Mouse (Mus musculus) liver, embryonic 15.5 days (tissue): ENCODE data around the gene Mef2b. TPM values are rescaled to one million over a fixed set of nuclear protein-coding genes. Genes with fewer than 3 reads are reported as not detected.

Experiments used
- ATAC-seq: fragments of 200-750 bp; cut with Nextera tagmentation; 2 replicates; pipeline ENCODE4 v1.8.0; 2017; ENCODE audit warnings: moderate number of reproducible peaks, mild to moderate bottlenecking, moderate library complexity; ENCODE audit not compliant: insufficient read depth
- H3K27ac ChIP-seq: fragments of 300-500 bp; sonication (generic); replicated peaks from 2 replicates; pipeline ENCODE4 v1.5.1; 2015; ENCODE audit warnings: mild to moderate bottlenecking, inconsistent platforms
- H3K27me3 ChIP-seq: fragments of 300-500 bp; sonication (generic); 2 replicates; pipeline ENCODE4 v1.6.1; 2015; ENCODE audit warnings: mild to moderate bottlenecking, inconsistent platforms
- H3K36me3 ChIP-seq: fragments of 300-500 bp; sonication (generic); replicated peaks from 2 replicates; pipeline ENCODE4 v1.6.1; 2015; ENCODE audit warnings: moderate library complexity, mild to moderate bottlenecking, inconsistent platforms
- H3K4me1 ChIP-seq: fragments of 300-500 bp; sonication (generic); replicated peaks from 2 replicates; pipeline ENCODE4 v1.6.1; 2015; ENCODE audit warnings: inconsistent platforms
- H3K4me2 ChIP-seq: fragments of 300-500 bp; sonication (generic); 2 replicates; pipeline ENCODE4 v1.6.1; 2015; ENCODE audit warnings: moderate library complexity, mild to moderate bottlenecking, inconsistent platforms
- H3K4me3 ChIP-seq: fragments of 300-500 bp; sonication (generic); replicated peaks from 2 replicates; pipeline ENCODE4 v1.5.1; 2015; ENCODE audit warnings: mild to moderate bottlenecking, inconsistent platforms
- H3K9ac ChIP-seq: fragments of 300-500 bp; sonication (generic); 2 replicates; pipeline ENCODE4 v1.6.1; 2015; ENCODE audit warnings: moderate library complexity, mild to moderate bottlenecking, inconsistent platforms
- H3K9me3 ChIP-seq: fragments of 300-500 bp; sonication (generic); replicated peaks from 2 replicates; pipeline ENCODE4 v1.6.1; 2016; ENCODE audit warnings: inconsistent platforms
- WGBS: fragments of 180-500 bp; shearing (Covaris S2); methylation state at CpG from one replicate; pipeline ENCODE4 v1.1.7; 2015; ENCODE audit warnings: mixed read lengths; ENCODE audit not compliant: insufficient replicate concordance; 5-methylcytosine and 5-hydroxymethylcytosine counted together
- polyA plus RNA-seq: library from polyadenylated mRNA; unstranded; fragments of >200 nt; fragmentation: Nextera tagmentation; extraction: Ambion mirVana; gene quantifications from 2 replicates; pipeline ENCODE4 v1.2.1, GENCODE M21; 2015

Mef2b gene
- polyA plus RNA-seq, 1 experiment from 2014 or later: not detected

GRCm38 (mm10) chr8:70117611-70118010 is 21.9 kb upstream of the Mef2b start:
- H3K27me3 ChIP-seq: peaks cover 99% of the 10 kb centered on the region
- H3K4me3 ChIP-seq: no peak overlapping the region
- 3% methylated on average over 9 of the region's 9 CpGs for WGBS
- H3K4me1 ChIP-seq: no peaks in the 10 kb centered on the region
- H3K36me3 ChIP-seq: no peaks in the 10 kb centered on the region
- H3K9ac ChIP-seq: no peak overlapping the region
- ATAC-seq: no peak
- no peak overlapping the region for H3K4me2 ChIP-seq
- H3K9me3 ChIP-seq: no peaks in the 10 kb centered on the region
- no peak overlapping the region for H3K27ac ChIP-seq

- Histone ChIP-seq H3K27me3 (peaks cover 97% of the 10 kb centered on the region), H3K4me2 (no peak overlapping the region), H3K9ac (no peak overlapping the region), H3K9me3 (no peaks in the 10 kb centered on the region), H3K27ac (no peak overlapping the region), H3K4me1 (no peaks in the 10 kb centered on the region), H3K36me3 (no peaks in the 10 kb centered on the region), H3K4me3 (no peak overlapping the region)
- WGBS: 9% methylated on average over 17 of the region's 17 CpGs
- no peak for ATAC-seq
Observed at GRCm38 (mm10) chr8:70118726-70119700, 20.5 kb upstream of the Mef2b start.

GRCm38 (mm10) chr8:70120667-70121066 is 18.8 kb upstream of the Mef2b start, which contains the start of gene Ncan:
TSS of gene Ncan (minus strand) at chr8:70120873.
- Histone ChIP-seq H3K27ac (no peak within 1 kb of the TSS), H3K4me1 (no peaks in the 10 kb centered on the region), H3K27me3 (peaks cover 94% of the 10 kb centered on the region), H3K4me2 (no peak within 1 kb of the TSS), H3K4me3 (no peak within 1 kb of the TSS), H3K36me3 (no peaks in the 10 kb centered on the region), H3K9ac (no peak within 1 kb of the TSS), H3K9me3 (no peaks in the 10 kb centered on the region)
- WGBS: 3% methylated on average over 19 of the region's 19 CpGs
- no peak for ATAC-seq

GRCm38 (mm10) chr8:70122863-70123262 is 16.6 kb upstream of the Mef2b start:
- H3K4me3 ChIP-seq: no peak overlapping the region
- WGBS: 47% methylated on average over 2 of the region's 2 CpGs
- H3K9ac ChIP-seq: no peak overlapping the region
- H3K4me2 ChIP-seq: no peak overlapping the region
- no peaks in the 10 kb centered on the region for H3K36me3 ChIP-seq
- no peaks in the 10 kb centered on the region for H3K4me1 ChIP-seq
- no peaks in the 10 kb centered on the region for H3K9me3 ChIP-seq
- ATAC-seq: no peak
- no peak overlapping the region for H3K27ac ChIP-seq
- peaks cover 79% of the 10 kb centered on the region for H3K27me3 ChIP-seq

GRCm38 (mm10) chr8:70124992-70125391 is 14.5 kb upstream of the Mef2b start:
- Histone ChIP-seq H3K27ac (no peak overlapping the region), H3K4me1 (peaks cover 9% of the 10 kb centered on the region), H3K36me3 (no peaks in the 10 kb centered on the region), H3K4me3 (no peak overlapping the region), H3K9ac (no peak overlapping the region), H3K27me3 (peaks cover 57% of the 10 kb centered on the region), H3K9me3 (no peaks in the 10 kb centered on the region), H3K4me2 (no peak overlapping the region)
- ATAC-seq: no peak
- 51% methylated on average over 8 of the region's 8 CpGs for WGBS

- H3K9ac ChIP-seq: no peak overlapping the region
- no peak overlapping the region for H3K27ac ChIP-seq
- no peak overlapping the region for H3K4me2 ChIP-seq
- no peaks in the 10 kb centered on the region for H3K9me3 ChIP-seq
- ATAC-seq: no peak
- peaks cover 26% of the 10 kb centered on the region for H3K27me3 ChIP-seq
- H3K36me3 ChIP-seq: peaks cover 11% of the 10 kb centered on the region
- peaks cover 35% of the 10 kb centered on the region for H3K4me1 ChIP-seq
- no peak overlapping the region for H3K4me3 ChIP-seq
- WGBS: 62% methylated on average over 3 of the region's 3 CpGs
Observed at GRCm38 (mm10) chr8:70128435-70128834, 11.1 kb upstream of the Mef2b start.

- no peak for ATAC-seq
- no peak overlapping the region for H3K27ac ChIP-seq
- 62% methylated on average over 9 of the region's 9 CpGs for WGBS
Observed at GRCm38 (mm10) chr8:70129309-70129952, 10.1 kb upstream of the Mef2b start.

GRCm38 (mm10) chr8:70130066-70130465 is 9.4 kb upstream of the Mef2b start:
- 77% methylated on average over 3 of the region's 3 CpGs for WGBS
- Histone ChIP-seq H3K4me1 (peaks cover 43% of the 10 kb centered on the region), H3K9ac (no peak overlapping the region), H3K4me2 (no peak overlapping the region), H3K27ac (no peak overlapping the region), H3K9me3 (no peaks in the 10 kb centered on the region), H3K36me3 (peaks cover 27% of the 10 kb centered on the region), H3K4me3 (no peak overlapping the region), H3K27me3 (peaks cover 11% of the 10 kb centered on the region)
- no peak for ATAC-seq

More at GRCm38 (mm10) chr8:70129309-70129952, 10.1 kb upstream of the Mef2b start:
- peaks cover 21% of the 10 kb centered on the region for H3K36me3 ChIP-seq
- no peak overlapping the region for H3K4me2 ChIP-seq
- no peaks in the 10 kb centered on the region for H3K9me3 ChIP-seq
- no peak overlapping the region for H3K4me3 ChIP-seq
- peaks cover 16% of the 10 kb centered on the region for H3K27me3 ChIP-seq
- no peak overlapping the region for H3K9ac ChIP-seq
- peaks cover 43% of the 10 kb centered on the region for H3K4me1 ChIP-seq

GRCm38 (mm10) chr8:70131166-70131883 is 8.2 kb upstream of the Mef2b start, which contains the start of gene Nr2c2ap:
TSS of gene Nr2c2ap (plus strand) at chr8:70131333.
- no peaks in the 10 kb centered on the region for H3K9me3 ChIP-seq
- H3K9ac ChIP-seq: peak within 1 kb of the TSS; percentile 52
- H3K4me2 ChIP-seq: peak within 1 kb of the TSS; percentile 87
- peak within 1 kb of the TSS; percentile 63 for H3K27ac ChIP-seq
- peaks cover 40% of the 10 kb centered on the region for H3K36me3 ChIP-seq
- peak; percentile 82 for ATAC-seq
- WGBS: 1% methylated on average over 37 of the region's 37 CpGs
- H3K27me3 ChIP-seq: no peaks in the 10 kb centered on the region
- H3K4me1 ChIP-seq: peaks cover 43% of the 10 kb centered on the region
- H3K4me3 ChIP-seq: peak within 1 kb of the TSS; percentile 79

GRCm38 (mm10) chr8:70134086-70134485 is 5.4 kb upstream of the Mef2b start:
- 78% methylated on average over 5 of the region's 5 CpGs for WGBS
- no peak for ATAC-seq
- no peak overlapping the region for H3K9ac ChIP-seq
- H3K4me2 ChIP-seq: no peak overlapping the region
- peaks cover 55% of the 10 kb centered on the region for H3K4me1 ChIP-seq
- no peaks in the 10 kb centered on the region for H3K27me3 ChIP-seq
- H3K27ac ChIP-seq: no peak overlapping the region
- no peak overlapping the region for H3K4me3 ChIP-seq
- no peaks in the 10 kb centered on the region for H3K9me3 ChIP-seq
- H3K36me3 ChIP-seq: peaks cover 45% of the 10 kb centered on the region

- Histone ChIP-seq H3K27me3 (no peaks in the 10 kb centered on the region), H3K4me3 (no peak overlapping the region), H3K9ac (no peak overlapping the region), H3K36me3 (peaks cover 45% of the 10 kb centered on the region), H3K27ac (no peak overlapping the region), H3K4me2 (no peak overlapping the region), H3K9me3 (no peaks in the 10 kb centered on the region), H3K4me1 (peaks cover 47% of the 10 kb centered on the region)
- ATAC-seq: no peak
- WGBS: 69% methylated on average over 9 of the region's 9 CpGs
Observed at GRCm38 (mm10) chr8:70134931-70135330, 4.6 kb upstream of the Mef2b start.
